Mouse (Mus musculus): ENCODE measurements around the gene Rinl.
A peak's percentile ranks its signal among the peaks of the same experiment; 100 is the strongest.

GRCm38 (mm10) chr7:28810107-28811066 lies 21.6 kb downstream of the Rinl start:
- peak; percentile 22; the same call in 1 of the 2 replicates for TF ChIP-seq CTCF (IDR thresholded peaks at IDR 0.05; ENCODE audit: control insufficient read depth, insufficient read depth, low read length)
- peak; percentile 92 for TF ChIP-seq POLR2A (IDR thresholded peaks at IDR 0.05; ENCODE audit: borderline replicate concordance, control insufficient read depth, low read depth, low read length)

Data from bone marrow, adult 2 months (tissue).